Mouse (Mus musculus): ENCODE data around the gene Rhou.

The Rhou gene

DNA sequence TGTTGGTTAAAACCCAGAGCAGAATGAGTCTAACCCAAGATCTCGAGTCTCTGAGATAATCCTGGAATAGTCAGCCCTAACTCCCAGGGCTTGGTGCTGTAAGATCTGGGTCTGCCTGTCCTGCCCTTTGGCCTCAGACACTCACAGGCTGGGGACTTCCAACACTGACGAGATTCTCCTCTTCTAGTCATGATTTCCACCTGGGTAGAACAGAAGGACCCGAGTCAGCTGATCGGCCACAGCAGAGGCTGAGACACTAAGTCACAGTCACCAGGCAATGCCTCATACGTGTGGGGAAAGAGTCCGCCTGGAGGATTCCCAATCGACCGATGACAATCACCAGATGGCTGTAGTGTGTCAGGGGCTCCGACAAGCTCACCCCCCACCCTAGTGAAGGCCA is 42.4 kb downstream of the Rhou start:
- no peak for DNase-seq (ENCODE audit: low read depth, low spot score)

DNA sequence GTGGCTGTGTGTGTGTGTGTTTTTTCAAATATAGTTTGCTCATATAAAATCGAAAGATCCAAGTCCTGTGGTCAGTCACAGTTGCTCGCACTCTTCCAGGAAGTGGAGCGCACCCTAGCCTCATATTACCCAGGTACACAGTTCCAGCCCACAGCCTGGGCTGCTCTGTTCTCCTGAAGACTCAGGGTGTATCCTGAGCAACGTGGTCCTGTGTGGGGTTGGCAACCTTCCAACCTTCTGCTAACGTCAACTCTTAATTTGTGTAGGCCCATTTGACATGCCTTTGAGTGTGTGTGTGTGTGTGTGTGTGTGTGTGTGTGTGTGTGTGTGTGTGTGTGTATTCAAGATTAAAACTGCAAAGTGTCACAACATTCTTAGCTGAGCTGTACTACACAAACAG is 43.6 kb downstream of the Rhou start:
- DNase-seq (ENCODE audit: low read depth, low spot score) = no peak

DNA sequence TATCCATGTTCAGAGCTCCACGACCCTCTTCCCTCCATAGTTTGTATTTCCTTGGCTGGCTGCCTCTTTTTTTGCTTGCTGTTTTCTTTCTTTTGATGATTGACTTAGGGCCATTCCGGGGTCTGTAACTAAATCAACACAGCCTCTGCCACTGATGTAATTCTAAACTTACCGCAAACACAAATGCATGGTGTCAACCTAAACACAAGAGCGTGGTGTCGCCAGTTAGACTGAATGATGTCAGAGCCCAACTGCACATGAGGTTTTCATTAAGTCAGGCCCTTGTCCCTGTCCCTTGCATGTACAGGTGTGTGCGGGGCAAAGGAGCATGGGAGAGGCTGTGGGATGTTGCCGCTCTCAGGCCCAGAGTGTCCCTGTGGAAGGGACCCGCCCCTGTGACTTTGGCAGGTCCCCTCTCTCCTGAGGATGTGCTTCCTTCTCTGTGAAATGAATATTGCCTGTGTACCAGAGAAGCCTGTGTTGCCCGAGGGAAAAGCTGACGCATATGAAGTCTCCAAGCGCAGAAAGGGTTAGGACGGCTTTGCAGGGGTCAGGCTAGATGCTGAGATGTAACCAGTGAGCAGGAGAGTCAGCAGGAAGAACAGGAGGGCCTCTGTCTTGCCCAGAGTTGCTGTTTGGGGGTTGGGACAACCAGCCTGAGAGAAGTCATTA is 46.8 kb downstream of the Rhou start:
- DNase-seq (ENCODE audit: low read depth, low spot score) = no peak

DNA sequence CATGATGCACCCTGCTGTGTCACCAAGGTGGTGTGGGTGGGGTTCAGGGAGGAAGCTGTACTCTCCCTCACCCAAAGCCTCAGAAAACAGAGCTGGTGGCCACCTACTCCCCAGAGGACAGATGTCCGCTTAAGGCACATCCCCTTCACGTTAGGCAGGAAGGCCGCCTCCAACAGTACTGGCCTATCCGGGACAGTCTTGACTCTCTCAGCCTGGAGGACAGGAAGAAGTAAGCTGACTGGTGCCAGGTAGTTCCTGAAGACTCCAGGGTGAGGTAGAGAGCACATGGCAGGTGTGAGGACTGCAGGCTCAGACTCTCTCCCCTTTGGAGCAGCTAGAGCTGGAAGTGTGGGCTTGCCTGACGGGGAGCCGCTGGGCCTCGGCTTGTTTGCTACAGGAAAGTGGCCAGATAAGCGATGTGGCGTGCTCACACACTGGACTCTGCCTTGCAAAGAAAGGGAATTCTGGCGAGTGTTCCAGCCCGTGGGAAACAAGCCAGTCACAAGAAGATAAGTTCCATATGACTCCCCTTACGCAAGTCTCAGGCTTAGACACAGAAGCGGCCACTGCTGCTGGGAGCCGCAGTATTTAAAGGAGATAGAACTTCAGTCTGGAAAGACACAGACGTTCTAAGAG is 48.3 kb downstream of the Rhou start:
- no peak for DNase-seq (ENCODE audit: low read depth, low spot score)

DNA sequence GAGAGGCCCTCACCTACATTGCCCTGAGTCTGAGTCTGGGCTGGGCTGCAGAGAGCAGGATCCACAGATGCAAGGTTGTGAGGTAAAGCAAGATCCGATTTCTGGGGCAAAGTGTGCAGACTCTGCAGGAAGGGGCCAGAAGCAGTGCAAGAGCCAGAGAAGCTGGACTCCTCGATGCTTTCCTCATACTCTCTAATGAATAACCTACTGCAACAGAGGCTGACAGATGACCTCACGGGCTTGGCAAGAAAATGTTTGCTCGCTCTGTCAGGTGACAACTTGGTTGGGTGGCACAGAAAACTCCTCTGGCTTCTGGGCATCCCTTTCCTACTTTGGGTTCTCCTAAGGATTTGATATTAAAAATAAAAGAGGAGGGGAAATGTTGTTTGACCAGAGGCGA is 51.6 kb downstream of the Rhou start:
- DNase-seq (ENCODE audit: low read depth, low spot score) = no peak

DNA sequence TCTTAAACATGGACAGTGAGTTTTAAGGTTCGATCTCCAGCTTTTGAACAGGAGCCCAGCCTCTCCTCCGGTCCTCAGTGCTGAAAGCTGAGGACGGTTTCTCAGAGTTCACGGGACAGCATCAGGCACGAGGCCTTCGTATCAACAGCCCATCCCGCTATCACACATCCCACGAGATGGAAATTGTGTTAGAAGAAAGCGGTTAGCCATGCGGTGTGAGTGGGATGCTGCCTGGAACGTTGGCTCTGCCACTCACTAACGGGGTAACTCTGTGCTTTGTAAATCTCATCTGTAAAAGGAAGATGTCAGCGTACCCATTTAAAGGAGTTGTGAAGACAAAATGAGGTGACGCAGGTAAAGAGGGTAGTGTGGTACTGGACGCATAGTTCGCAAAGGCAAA is 53.4 kb downstream of the Rhou start:
- DNase-seq (ENCODE audit: low read depth, low spot score) = no peak

DNA sequence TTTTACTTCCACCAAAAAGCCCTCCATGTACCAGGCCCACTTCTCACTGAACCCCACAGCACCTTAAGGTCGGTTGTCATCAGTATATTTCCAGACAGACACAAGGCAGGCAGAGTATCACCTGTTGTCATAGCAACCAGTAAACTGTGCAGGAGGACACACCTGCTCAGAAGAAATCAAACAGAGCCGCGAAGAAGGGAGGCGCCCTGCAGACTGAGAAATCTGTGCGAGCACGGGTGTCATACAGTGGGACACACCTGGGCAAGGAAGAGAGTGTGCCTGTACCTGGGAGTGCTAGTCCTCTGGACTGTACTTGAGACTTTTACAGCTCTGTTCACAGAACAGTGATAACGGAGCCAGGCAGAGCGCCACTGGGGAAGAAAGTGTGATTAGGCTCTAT is 55.0 kb downstream of the Rhou start:
- DNase-seq (ENCODE audit: low read depth, low spot score) = no peak

DNA sequence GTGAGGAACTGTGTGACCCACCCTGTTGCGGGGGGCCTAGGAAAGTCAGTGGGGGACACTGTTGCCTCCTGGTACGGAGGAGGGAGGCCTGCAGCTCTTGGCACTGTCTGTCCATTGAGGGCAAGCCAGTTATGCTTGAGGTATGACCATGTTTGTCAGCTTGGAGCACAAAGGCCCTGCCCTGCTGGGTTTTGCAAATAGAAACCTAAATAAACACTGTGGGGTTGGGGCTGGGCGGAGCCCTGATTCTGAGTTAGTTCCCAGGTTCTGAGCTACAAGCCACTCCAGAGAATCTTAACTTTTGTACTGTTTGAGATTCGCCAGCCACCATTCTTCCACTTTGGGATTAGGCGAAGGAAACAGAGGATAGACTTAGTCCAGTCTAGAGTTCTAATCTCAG is 56.6 kb downstream of the Rhou start:
- no peak for DNase-seq (ENCODE audit: low read depth, low spot score)

Data from c-Kit-negative CD71-positive TER-119-positive erythroid progenitor cells, embryonic 14.5 days (primary cell).